Mouse (Mus musculus): Measurements from ENCODE around the gene Ssbp3. TPM values are rescaled to one million over a fixed set of nuclear protein-coding genes. Genes with fewer than 3 reads are reported as not detected.

Gene Ssbp3
- polyA plus RNA-seq, 1 experiment from 2014 or later: 108 TPM

Other genes starting within 250 kb of the Ssbp3 start
- gene Ttc4, start 231.8 kb upstream of the Ssbp3 start, polyA plus RNA-seq (2015; fragmentation: Nextera tagmentation; extraction: Ambion mirVana): 98.1 and 104 TPM in 2 replicates
- gene Mroh7, start 179.8 kb upstream of the Ssbp3 start, polyA plus RNA-seq (2015; fragmentation: Nextera tagmentation; extraction: Ambion mirVana): 0.52 and 0.57 TPM in 2 replicates
- 5.3 and 5.7 TPM in 2 replicates for gene Fam151a, start 176.8 kb upstream of the Ssbp3 start, polyA plus RNA-seq (2015; fragmentation: Nextera tagmentation; extraction: Ambion mirVana)
- 2.7 and 3.7 TPM in 2 replicates for gene Acot11, start 105.7 kb upstream of the Ssbp3 start, polyA plus RNA-seq (2015; fragmentation: Nextera tagmentation; extraction: Ambion mirVana)
- 108 TPM in 2 replicates for gene Mrpl37, start 156.2 kb downstream of the Ssbp3 start, polyA plus RNA-seq (2015; fragmentation: Nextera tagmentation; extraction: Ambion mirVana)
- gene Cyb5rl, start 156.3 kb downstream of the Ssbp3 start, polyA plus RNA-seq (2015; fragmentation: Nextera tagmentation; extraction: Ambion mirVana): 11.1 and 12.1 TPM in 2 replicates
- 0.08 and 0.12 TPM in 2 replicates for gene Cdcp2, start 186.2 kb downstream of the Ssbp3 start, polyA plus RNA-seq (2015; fragmentation: Nextera tagmentation; extraction: Ambion mirVana)